Mouse (Mus musculus): ENCODE data around the gene Sectm1b.
"Not testable (repeated sequence)": the region's sequence is repeated elsewhere in the genome, so short reads cannot be mapped to it uniquely, and the experiment has no call there.

The Sectm1b gene

DNA sequence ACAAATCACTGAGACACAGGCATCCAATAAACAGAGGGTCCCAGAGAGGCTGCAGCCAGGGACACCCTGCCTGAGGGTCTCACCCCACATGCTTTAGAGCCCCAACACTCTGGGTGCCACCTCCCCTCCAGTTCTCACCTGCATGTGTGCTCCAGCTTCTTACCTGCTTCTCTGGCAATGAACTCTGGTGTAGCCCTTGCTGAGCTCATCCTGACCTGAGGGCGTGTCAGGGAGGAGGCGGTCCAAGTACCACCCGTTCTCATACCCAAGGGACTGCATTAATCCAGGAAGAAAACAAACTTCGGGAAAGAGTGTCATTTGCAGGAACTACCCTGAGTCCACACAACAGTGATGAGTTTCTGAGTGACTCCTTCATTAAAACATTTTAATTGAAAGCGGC is at the start of gene Sectm1b:
Sectm1b (minus strand) TSS at position 191 of the 400 bp plus-strand sequence.
- in situ Hi-C loops (cut with MboI, MseI) = no loop called here

DNA sequence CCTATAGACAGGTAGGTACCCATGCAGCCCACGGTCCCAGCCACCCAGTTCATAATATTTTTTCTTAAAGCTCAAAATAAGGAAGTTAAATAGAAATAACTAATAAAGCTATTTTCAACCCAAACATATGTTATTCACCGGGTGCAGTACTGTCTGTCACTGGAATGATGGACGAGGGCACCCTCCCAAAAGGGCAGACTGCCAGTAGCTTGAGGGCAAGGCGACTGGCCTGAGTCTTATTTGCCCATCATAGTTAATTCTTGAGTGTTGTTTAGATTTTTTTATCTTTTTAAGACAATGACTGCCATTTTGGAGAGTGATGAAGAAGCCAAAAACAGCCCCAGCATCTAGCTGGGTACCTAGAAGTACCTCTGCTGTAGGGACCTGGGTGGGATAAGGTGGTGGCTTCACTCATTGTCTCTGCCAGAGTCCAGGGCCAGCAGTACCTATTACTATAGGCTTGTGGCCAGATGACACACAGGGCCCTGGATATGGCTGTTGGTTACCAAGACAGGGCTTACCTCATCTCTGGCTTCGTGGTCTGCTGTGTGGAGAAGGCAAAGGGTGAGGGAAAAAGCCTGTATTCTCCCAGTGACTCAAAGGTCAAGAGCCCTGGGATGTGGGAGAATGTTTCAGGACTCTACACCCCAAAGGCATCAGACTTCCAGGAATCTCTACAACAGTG is 48.9 kb upstream of the Sectm1b start:
- in situ Hi-C loops (cut with MboI, MseI) = no loop called here

DNA sequence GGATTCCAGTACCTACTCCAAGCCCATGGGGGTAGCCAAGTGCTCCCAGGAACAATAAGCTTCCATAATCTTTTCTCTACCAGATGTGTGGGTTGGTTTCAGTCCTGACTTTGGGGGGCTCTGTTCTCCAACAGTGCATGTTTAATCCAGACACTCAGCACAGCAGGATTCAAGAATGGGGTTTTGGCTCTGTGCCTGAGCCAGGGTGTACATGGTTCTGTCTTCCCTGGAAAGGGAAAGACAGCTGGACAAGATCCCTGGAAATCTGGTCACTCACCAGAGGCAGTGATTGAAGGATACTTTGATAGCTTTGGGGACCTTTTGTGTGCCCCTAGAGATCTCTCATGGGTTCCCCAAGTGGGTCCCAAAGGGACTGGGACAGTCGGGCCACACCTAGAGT is 48.2 kb upstream of the Sectm1b start:
- in situ Hi-C loops (cut with MboI, MseI) = no loop called here

DNA sequence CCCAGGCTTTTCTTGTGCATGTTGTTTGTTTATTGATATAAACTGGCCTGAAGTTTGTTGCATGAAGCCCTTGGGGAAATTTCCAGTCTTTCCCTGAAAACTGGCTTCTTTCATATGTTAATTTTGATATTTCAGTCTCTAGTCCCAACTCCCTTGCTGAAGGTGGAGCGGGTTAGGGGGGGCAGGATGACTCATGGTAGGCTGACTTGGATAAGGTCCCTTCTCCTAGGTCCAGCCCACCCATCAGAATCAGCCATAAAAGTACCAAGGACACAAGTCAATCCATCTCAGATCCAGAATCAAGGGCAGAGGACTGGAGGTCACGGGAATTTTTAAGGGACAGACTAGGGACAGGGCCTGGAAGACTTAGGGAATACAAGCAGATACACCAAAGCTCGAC is 47.7 kb upstream of the Sectm1b start:
- in situ Hi-C loops (cut with MboI, MseI) = no loop called here

DNA sequence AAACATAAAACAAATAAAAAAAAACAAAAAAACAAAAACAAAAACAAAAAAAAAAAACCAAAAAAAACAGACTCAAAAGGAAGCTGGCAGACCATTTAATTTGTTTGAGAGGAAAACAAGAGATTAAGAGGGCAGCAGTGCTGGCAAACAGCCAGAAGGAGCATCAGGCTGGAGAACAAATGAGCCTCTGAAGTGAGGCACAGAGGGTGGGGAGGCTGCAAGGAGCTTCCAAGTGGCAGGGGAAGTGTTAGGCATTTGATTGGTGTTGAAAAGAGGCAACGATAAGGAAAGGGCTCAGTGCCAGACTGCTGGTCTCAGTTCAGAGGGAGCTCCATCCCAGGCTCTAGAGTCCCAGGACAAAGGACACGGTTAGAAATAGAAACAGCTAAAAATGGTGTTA is 46.6 kb upstream of the Sectm1b start:
- in situ Hi-C loops (cut with MboI, MseI) = no loop called here

DNA sequence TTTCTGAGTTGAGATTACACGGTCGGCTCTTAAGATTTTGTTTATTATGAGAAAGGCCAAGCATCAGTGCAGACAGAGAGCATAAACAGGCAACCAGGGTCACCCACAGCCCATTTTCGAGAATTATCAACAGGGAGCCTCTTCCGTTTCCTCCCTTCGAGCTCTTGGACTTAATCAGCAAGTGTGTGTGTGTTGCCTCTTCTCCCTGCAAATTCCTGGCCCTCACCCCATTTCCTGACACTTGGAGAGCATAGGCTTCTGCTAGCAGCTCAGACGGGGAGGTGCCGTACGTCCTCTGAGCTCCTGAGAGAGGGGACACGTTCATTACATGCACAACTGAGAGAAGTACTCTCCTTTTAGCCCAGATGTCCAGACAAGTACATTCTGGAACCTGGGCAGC is 44.7 kb upstream of the Sectm1b start:
- in situ Hi-C loops (cut with MboI, MseI) = no loop called here

DNA sequence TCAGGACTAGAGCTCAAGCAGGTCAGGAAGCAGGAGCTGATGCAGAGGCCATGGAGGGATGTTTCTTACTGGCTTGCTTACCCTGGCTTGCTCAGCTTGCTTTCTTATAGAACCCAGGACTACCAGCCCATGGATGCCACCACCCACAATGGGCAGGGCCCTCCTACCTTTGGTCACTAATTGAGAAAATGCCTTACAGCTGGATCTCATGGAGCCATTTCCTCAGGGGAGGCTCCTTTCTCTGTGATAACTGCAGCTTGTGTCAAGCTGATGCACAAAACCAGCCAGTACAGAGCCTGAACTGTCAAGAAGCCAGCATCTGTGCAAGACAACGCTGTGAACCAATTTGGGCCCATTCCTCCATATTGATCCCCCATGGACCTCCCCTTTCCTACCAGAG is 43.9 kb upstream of the Sectm1b start:
- in situ Hi-C loops (cut with MboI, MseI) = not testable (repeated sequence)

DNA sequence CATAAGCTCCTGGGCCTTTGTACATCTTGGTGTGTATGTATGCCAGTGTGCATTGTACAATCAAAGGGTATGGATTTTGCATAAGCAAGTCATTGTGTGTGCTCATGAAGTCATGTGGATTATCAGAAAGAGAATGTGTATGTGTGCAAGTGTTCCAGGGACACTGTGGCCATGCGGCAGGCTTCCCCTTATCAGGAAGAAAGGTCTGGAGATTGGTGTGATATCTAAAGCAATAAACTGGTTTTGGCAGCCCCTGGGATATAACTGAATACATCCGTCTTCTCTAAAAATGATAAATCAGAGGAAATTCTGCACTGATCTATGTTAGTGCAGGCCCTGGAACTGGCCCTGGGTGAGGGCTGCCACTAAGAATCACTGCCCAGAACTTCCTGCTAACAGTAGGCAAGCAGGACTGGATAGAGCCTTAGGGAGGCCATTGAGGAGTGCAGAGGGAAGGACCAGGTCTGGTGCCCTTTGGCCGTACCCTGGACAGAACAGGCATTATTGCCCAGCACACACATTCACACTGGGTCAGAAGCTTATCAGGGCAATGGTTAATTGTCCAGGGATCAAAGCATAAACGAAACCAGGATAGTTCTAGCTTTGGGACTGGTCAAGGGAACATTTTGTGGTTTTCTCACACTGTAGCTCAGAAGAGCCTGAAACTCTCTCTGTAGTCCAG is 37.9 kb upstream of the Sectm1b start:
- in situ Hi-C loops (cut with MboI, MseI) = no loop called here

DNA sequence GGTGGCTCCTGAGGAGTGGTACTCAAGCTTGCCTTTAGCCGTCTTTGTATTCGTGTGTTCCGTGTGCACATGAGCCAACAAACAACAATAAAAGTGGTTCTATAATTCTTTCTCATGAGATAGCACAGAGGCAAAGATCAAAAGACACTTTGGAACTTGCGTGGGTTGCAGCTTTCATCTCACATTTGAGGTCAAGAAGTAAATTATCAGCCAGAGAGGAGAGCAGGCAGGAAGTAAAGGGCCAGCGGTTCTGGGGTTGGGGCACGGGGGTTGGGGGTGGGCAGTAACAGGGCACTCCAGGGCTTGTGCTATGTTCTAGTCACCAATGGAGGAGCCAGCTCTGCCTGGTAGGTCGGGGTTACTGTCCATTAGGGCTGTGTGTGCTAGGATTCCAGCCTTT is 37.3 kb upstream of the Sectm1b start:
- in situ Hi-C loops (cut with MboI, MseI) = no loop called here

DNA sequence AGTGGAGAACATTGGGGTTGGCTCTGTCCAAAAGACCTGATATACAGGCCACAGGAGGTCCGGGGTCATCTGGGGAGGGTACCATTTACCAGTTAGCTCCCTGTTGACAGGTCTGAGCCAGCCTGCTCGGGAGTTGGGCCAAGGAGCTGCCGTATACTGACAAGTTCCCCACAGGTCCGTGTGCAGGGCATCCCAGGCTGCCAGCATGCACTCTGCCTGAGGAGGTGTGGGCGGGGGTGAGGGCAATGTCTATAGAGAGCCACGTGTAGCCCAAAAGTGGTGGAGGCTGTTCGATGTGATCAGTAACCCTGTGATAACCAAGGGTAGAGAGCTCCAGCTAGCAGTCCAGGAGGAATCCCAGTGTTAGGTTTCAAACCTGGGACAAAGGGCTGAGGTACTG is 36.4 kb upstream of the Sectm1b start:
- in situ Hi-C loops (cut with MboI, MseI) = no loop called here

DNA sequence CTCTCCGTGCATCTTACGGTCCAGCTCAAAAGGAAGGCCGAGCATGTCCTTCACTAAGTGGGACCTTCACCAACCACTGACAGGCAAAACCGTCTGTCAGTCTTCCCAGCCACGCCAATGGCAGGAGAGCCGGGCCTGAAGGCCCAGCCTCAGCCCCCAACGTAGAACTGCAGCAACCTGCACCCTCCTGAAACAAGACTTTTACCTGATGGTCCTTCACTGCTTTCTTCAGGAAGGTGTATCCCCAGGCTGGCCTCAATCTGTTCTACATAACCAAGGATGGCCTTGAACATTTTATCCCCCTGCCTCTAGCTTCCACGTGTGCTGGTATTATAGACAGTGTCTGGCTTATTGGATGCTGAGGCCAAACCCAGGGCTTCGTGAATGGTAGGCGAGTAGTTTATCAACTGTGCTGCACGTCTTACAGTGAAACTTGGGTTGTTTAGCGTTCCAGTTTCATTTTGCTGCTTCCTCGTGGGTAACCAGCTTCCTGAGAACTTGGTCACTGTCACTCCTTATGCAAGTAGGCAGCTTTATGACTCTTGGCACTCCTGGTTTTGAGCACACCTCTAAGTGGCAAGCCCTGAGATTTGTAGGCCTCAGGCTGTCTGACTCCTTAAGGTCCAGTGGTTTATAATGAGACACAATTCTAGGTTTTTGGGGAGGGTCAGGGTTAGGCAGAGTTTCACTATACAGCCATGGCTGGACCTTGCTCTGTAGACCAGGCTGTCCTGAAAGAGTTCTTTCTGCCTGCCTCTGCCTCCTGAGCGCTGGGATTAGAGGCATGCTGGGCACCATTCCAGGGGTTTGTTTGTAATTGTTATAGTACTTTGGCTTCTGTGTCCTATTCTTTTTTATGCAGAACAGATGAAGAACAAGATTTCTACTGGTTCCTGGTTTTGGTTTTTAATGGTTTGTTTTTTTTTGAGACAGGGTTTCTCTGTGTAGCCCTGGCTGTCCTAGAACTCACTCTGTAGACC is 29.5 kb upstream of the Sectm1b start:
- in situ Hi-C loops (cut with MboI, MseI) = no loop called here

DNA sequence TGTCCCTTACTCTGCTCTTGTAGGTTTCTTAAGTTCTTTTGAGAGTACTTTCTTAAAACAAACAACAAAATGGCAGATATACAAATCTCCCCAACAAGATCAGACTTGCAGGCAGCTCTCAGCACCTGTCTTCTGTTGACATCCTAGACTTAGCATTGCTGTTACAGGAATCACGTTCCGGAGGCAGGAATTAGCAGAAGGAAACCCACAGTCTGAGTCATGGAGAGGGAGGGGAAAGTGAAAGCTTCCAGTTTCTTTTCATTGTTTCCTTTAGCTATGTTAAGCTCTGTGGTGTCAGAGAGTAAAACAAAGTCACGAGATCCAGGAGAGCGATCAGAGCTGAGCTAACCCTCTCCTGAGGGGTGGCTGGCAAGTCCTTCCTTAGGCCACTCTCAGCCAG is 27.6 kb upstream of the Sectm1b start:
- in situ Hi-C loops (cut with MboI, MseI) = no loop called here

DNA sequence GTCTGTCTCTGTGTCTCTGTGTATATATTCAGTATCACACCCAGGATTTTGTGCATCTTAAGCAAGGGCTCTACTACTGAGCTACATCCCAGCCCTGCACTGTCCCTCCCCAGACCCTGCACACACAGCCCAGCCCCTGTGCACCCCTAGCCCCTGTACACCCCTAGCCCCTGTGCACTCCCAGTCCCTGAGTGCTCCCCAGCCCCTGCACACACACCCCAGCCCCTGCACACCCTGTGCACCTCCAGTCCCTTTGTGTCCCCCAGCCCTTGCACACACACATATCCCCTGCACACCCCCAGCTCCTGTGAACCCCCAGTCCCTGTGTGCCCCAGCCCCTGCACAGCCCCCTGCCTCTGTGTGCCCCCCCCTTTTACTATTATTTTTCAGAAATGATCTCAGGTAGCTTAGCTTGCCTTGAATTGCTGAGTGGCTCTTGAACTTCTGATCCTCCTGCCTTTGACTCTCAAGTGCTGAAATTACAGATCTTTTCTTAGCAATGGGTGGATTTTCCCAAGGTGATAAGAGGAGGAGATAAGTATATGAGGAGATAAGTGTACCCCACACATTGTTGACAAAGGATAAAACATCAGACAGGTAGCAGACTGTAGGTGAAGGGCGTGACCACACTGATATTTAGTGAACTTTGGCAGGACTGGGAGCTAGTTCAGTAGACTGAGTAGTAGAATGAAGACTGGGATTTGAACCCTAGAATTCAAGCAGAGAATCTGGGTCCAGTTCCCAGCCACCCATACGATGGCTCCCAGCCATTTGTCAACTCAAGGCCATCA is 26.6 kb upstream of the Sectm1b start:
- in situ Hi-C loops (cut with MboI, MseI) = loop anchor here in 1 of 2 experiments (10.0 kb wide), 1 partner anchor 1275 kb away; no protein-coding TSS in a partner anchor

DNA sequence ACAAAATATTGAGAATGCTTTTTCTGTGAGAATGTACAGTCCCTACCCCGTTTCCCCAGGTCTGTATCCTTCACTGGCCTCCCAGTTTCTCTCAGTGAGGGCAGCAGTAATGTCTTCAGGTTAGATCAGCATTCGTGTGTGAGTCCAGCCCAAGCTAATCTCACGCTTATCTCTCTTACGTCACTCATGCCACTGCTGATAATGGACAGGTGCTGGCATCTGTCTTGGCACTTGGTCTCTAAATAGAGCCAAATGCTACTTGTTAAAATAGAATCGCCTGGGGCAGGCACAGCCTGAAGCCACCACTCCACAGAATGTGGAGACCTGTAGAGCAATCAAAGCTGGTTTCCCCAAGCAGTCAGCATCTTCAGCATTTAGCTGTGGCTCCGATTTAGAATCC is 25.6 kb upstream of the Sectm1b start:
- in situ Hi-C loops (cut with MboI, MseI) = loop anchor here in 1 of 2 experiments (10.0 kb wide), 1 partner anchor 1274 kb away; no protein-coding TSS in a partner anchor

DNA sequence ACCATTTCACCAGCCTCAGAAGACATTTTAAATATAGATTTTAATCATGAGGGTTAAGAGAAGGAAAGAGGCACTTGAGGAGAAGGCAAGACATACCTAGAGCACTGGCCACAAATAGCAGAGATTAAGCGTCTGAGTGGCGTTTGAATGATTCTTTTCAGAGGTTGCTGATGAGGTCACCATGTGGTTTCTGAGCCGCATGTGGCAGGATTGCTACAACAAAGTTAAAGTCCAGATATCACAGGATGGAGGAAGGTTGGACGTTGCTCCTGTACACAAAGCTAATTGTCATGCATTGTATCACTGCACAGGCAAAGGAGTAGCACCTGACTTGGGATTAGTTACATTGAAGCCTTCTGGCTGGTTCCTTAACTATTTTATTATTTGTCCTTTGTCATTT is 22.9 kb upstream of the Sectm1b start:
- in situ Hi-C loops (cut with MboI, MseI) = loop anchor here in 1 of 2 experiments (10.0 kb wide), 1 partner anchor 1271 kb away; no protein-coding TSS in a partner anchor

DNA sequence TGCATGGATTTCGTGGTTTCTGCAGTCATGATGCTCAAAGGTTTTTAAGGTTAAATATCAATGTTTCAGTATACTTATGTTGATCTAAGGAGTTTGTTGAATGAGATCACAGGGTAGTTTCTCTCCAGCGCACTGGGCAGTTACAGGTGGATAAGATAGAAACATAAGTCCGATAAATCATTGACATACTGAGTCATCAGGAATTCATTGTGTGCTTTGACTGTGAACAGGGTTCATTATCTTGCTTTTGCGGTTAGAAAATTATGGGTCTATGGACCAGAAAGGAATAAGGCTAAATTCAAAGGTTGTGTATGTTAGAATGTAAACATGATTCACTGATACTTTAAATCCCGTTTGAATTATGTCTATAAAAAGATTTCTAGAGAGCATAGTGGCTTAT is 21.8 kb upstream of the Sectm1b start:
- in situ Hi-C loops (cut with MboI, MseI) = loop anchor here in 1 of 2 experiments (10.0 kb wide), 1 partner anchor 1270 kb away; no protein-coding TSS in a partner anchor

DNA sequence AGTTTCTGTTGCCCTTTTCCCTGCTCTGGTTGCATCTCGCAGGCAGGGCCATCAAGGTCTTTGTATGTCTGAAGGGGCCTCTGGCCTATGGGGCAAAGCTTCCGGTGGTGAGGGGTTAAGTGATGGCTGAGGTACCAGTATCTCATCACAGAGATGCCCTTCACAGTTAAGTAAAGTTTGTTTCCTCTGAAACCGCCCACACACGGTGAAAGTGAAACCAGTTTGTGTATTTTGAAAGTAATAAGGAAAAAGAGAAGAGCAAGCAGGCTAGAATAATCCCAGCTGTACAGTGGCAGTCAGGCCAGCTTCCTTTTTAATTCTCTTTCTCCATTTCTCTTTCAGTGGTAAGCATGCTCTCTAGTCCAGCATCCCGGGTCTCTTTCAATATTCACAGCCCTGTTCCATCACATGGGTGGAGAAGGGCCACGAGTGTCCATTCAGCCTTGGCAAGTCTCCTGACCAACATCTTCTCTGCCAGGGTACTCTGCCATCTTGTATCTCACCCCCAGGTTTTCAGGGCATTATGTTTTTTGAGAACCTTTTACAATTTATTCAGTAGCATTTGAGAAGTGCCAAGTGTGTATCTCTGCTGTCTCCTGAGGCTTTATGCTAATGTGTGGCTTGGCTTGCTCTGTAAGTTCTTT is 19.6 kb upstream of the Sectm1b start:
- in situ Hi-C loops (cut with MboI, MseI) = loop anchor here in 1 of 2 experiments (10.0 kb wide), 1 partner anchor 1268 kb away; no protein-coding TSS in a partner anchor

DNA sequence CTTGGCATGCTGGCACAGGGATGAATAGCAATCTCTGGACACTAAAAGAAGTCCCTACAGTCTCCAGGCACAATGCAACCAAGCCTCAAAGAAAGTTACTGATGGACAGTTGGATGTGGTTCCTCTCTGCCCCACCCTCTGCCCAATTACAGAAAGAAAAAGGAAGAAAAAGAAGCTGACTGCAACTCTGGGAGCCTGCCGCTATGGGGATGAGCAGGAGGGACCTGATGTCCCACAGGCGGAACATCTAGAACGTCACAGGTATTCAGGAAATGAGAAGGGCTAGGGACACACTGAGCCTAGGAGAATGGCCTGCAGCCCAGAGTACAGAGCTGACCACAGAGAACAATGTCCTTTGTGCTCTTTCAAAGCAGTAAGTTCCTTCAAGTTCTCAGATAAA is 18.9 kb upstream of the Sectm1b start:
- in situ Hi-C loops (cut with MboI, MseI) = loop anchor here in 1 of 2 experiments (10.0 kb wide), 1 partner anchor 1267 kb away; no protein-coding TSS in a partner anchor

DNA sequence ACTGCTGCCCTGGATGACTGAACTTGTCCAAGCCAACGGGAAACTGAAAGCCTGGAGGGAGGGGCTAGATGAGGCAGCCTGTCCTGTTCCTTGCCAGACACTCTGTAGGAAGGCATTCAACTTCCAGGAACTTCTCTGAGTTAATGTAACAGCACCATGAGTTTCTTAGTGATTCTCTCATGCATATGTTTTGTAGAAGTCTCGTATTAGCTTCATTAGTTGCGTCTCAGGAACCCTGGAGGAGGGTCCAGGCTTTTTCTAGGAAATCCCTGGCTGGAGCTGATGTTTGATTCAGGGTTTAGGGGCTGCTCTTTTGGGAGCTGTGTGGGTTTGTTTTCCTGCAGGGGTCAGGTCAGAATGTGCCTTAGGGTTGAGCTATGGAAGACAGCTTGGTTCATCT is 17.8 kb upstream of the Sectm1b start, which contains the start of gene Sectm1a:
Sectm1a (minus strand) TSS at position 101 of the 400 bp plus-strand sequence.
- in situ Hi-C loops (cut with MboI, MseI) = loop anchor here in 1 of 2 experiments (10.0 kb wide), 1 partner anchor 1266 kb away; no protein-coding TSS in a partner anchor

DNA sequence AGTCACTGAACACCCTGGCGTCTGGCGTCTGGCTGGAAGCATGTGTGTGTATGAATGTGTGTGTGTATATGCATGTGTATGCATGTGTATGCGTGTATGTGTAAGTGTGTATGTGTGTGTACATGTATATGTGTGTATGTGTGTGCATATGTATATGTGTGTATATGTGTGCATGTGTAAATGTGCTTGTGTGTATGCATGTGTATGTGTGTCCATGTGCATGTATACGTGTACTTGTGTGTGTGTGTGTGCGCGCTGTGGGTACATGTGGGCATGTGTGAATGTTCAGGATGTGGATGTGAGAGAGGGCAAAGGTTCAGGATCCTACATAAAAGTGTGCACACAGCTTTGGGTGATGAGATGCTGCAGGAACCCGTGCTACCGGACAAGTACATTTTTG is 17.0 kb upstream of the Sectm1b start:
- in situ Hi-C loops (cut with MboI, MseI) = loop anchor here in 1 of 2 experiments (10.0 kb wide), 1 partner anchor 1266 kb away; no protein-coding TSS in a partner anchor
